Mouse (Mus musculus): Measurements from ENCODE around the gene Tgfbr1. TPM values are rescaled to one million over a fixed set of nuclear protein-coding genes. Genes with fewer than 3 reads are reported as not detected.

Tgfbr1 gene
- polyA plus RNA-seq, 1 experiment from 2014 or later, result 36.8 TPM

GRCm38 (mm10) chr4:47420191-47420590 lies 67.2 kb downstream of the Tgfbr1 start:
- H3K27ac ChIP-seq (ENCODE audit: low read depth, low read length), result no peak overlapping the region
- no peak overlapping the region for H3K4me2 ChIP-seq
- WGBS (ENCODE audit: insufficient replicate concordance), result 40% methylated on average over 7 of the region's 7 CpGs
- H3K27me3 ChIP-seq (ENCODE audit: control insufficient read depth, insufficient read depth, low read length), result no peaks in the 10 kb centered on the region
- no peak overlapping the region for H3K9ac ChIP-seq (ENCODE audit: low read depth, low read length)
- H3K9me3 ChIP-seq (replicated peaks; ENCODE audit: control insufficient read depth, low read length), result no peaks in the 10 kb centered on the region
- peaks cover 2% of the 10 kb centered on the region; the same call in 1 of the 2 replicates for H3K4me1 ChIP-seq (ENCODE audit: control insufficient read depth, insufficient read depth, low read length)
- no peaks in the 10 kb centered on the region for H3K36me3 ChIP-seq (ENCODE audit: control insufficient read depth, insufficient read depth, low read length)
- no peak for ATAC-seq (replicated peaks; ENCODE audit: insufficient number of reproducible peaks, low FRiP score, low TSS enrichment)
- no peak overlapping the region for H3K4me3 ChIP-seq (ENCODE audit: low read depth, low read length)

- Histone ChIP-seq H3K27me3 (ENCODE audit: control insufficient read depth, insufficient read depth, low read length) (no peaks in the 10 kb centered on the region), H3K9ac (ENCODE audit: low read depth, low read length) (no peak overlapping the region), H3K9me3 (replicated peaks; ENCODE audit: control insufficient read depth, low read length) (no peaks in the 10 kb centered on the region), H3K36me3 (ENCODE audit: control insufficient read depth, insufficient read depth, low read length) (no peaks in the 10 kb centered on the region), H3K4me3 (ENCODE audit: low read depth, low read length) (no peak overlapping the region), H3K27ac (ENCODE audit: low read depth, low read length) (no peak overlapping the region), H3K4me1 (ENCODE audit: control insufficient read depth, insufficient read depth, low read length) (peaks cover 2% of the 10 kb centered on the region; the same call in 1 of the 2 replicates), H3K4me2 (no peak overlapping the region)
- 22% methylated on average over 3 of the region's 3 CpGs for WGBS (ENCODE audit: insufficient replicate concordance)
- ATAC-seq (replicated peaks; ENCODE audit: insufficient number of reproducible peaks, low FRiP score, low TSS enrichment), result no peak
Observed at GRCm38 (mm10) chr4:47422194-47422593, 69.2 kb downstream of the Tgfbr1 start.

- no peak overlapping the region for H3K4me2 ChIP-seq
- no peak overlapping the region for H3K27ac ChIP-seq (ENCODE audit: low read depth, low read length)
- H3K36me3 ChIP-seq (ENCODE audit: control insufficient read depth, insufficient read depth, low read length), result no peaks in the 10 kb centered on the region
- no peak overlapping the region for H3K4me3 ChIP-seq (ENCODE audit: low read depth, low read length)
- no peaks in the 10 kb centered on the region for H3K27me3 ChIP-seq (ENCODE audit: control insufficient read depth, insufficient read depth, low read length)
- H3K9me3 ChIP-seq (replicated peaks; ENCODE audit: control insufficient read depth, low read length), result no peaks in the 10 kb centered on the region
- H3K9ac ChIP-seq (ENCODE audit: low read depth, low read length), result no peak overlapping the region
- ATAC-seq (replicated peaks; ENCODE audit: insufficient number of reproducible peaks, low FRiP score, low TSS enrichment), result no peak
- WGBS (ENCODE audit: insufficient replicate concordance), result 68% methylated on average over 3 of the region's 3 CpGs
- H3K4me1 ChIP-seq (ENCODE audit: control insufficient read depth, insufficient read depth, low read length), result peaks cover 2% of the 10 kb centered on the region; the same call in 1 of the 2 replicates
Observed at GRCm38 (mm10) chr4:47422946-47423345, 69.9 kb downstream of the Tgfbr1 start.

GRCm38 (mm10) chr4:47424376-47424775 lies 71.4 kb downstream of the Tgfbr1 start:
- Histone ChIP-seq H3K27me3 (ENCODE audit: control insufficient read depth, insufficient read depth, low read length) (no peaks in the 10 kb centered on the region), H3K4me2 (no peak overlapping the region), H3K9me3 (replicated peaks; ENCODE audit: control insufficient read depth, low read length) (no peaks in the 10 kb centered on the region), H3K4me1 (ENCODE audit: control insufficient read depth, insufficient read depth, low read length) (peaks cover 2% of the 10 kb centered on the region; the same call in 1 of the 2 replicates), H3K9ac (ENCODE audit: low read depth, low read length) (no peak overlapping the region), H3K27ac (ENCODE audit: low read depth, low read length) (no peak overlapping the region), H3K36me3 (ENCODE audit: control insufficient read depth, insufficient read depth, low read length) (no peaks in the 10 kb centered on the region), H3K4me3 (ENCODE audit: low read depth, low read length) (no peak overlapping the region)
- 12% methylated on average over 2 of the region's 2 CpGs for WGBS (ENCODE audit: insufficient replicate concordance)
- no peak for ATAC-seq (replicated peaks; ENCODE audit: insufficient number of reproducible peaks, low FRiP score, low TSS enrichment)

- H3K4me2 ChIP-seq, result no peak overlapping the region
- peaks cover 2% of the 10 kb centered on the region; the same call in 1 of the 2 replicates for H3K4me1 ChIP-seq (ENCODE audit: control insufficient read depth, insufficient read depth, low read length)
- no peak for ATAC-seq (replicated peaks; ENCODE audit: insufficient number of reproducible peaks, low FRiP score, low TSS enrichment)
- WGBS (ENCODE audit: insufficient replicate concordance), result 88% methylated on average over 16 of the region's 16 CpGs
- H3K36me3 ChIP-seq (ENCODE audit: control insufficient read depth, insufficient read depth, low read length), result no peaks in the 10 kb centered on the region
- no peak overlapping the region for H3K4me3 ChIP-seq (ENCODE audit: low read depth, low read length)
- H3K27ac ChIP-seq (ENCODE audit: low read depth, low read length), result no peak overlapping the region
- H3K9ac ChIP-seq (ENCODE audit: low read depth, low read length), result no peak overlapping the region
- H3K9me3 ChIP-seq (replicated peaks; ENCODE audit: control insufficient read depth, low read length), result no peaks in the 10 kb centered on the region
- no peaks in the 10 kb centered on the region for H3K27me3 ChIP-seq (ENCODE audit: control insufficient read depth, insufficient read depth, low read length)
Observed at GRCm38 (mm10) chr4:47425247-47425830, 72.3 kb downstream of the Tgfbr1 start.

GRCm38 (mm10) chr4:47427606-47428005 lies 74.6 kb downstream of the Tgfbr1 start:
- Histone ChIP-seq H3K4me3 (ENCODE audit: low read depth, low read length) (no peak overlapping the region), H3K9me3 (replicated peaks; ENCODE audit: control insufficient read depth, low read length) (no peaks in the 10 kb centered on the region), H3K27me3 (ENCODE audit: control insufficient read depth, insufficient read depth, low read length) (no peaks in the 10 kb centered on the region), H3K36me3 (ENCODE audit: control insufficient read depth, insufficient read depth, low read length) (no peaks in the 10 kb centered on the region), H3K27ac (ENCODE audit: low read depth, low read length) (no peak overlapping the region), H3K9ac (ENCODE audit: low read depth, low read length) (no peak overlapping the region), H3K4me1 (ENCODE audit: control insufficient read depth, insufficient read depth, low read length) (peaks cover 2% of the 10 kb centered on the region; the same call in 1 of the 2 replicates), H3K4me2 (no peak overlapping the region)
- WGBS (ENCODE audit: insufficient replicate concordance), result 54% methylated on average over 3 of the region's 3 CpGs
- ATAC-seq (replicated peaks; ENCODE audit: insufficient number of reproducible peaks, low FRiP score, low TSS enrichment), result no peak

- Histone ChIP-seq H3K4me2 (no peak overlapping the region), H3K9me3 (replicated peaks; ENCODE audit: control insufficient read depth, low read length) (no peaks in the 10 kb centered on the region), H3K27me3 (ENCODE audit: control insufficient read depth, insufficient read depth, low read length) (no peaks in the 10 kb centered on the region), H3K4me3 (ENCODE audit: low read depth, low read length) (no peak overlapping the region), H3K27ac (ENCODE audit: low read depth, low read length) (no peak overlapping the region), H3K9ac (ENCODE audit: low read depth, low read length) (no peak overlapping the region), H3K4me1 (ENCODE audit: control insufficient read depth, insufficient read depth, low read length) (no peaks in the 10 kb centered on the region), H3K36me3 (ENCODE audit: control insufficient read depth, insufficient read depth, low read length) (no peaks in the 10 kb centered on the region)
- 51% methylated on average over 6 of the region's 6 CpGs for WGBS (ENCODE audit: insufficient replicate concordance)
- no peak for ATAC-seq (replicated peaks; ENCODE audit: insufficient number of reproducible peaks, low FRiP score, low TSS enrichment)
Observed at GRCm38 (mm10) chr4:47430557-47430956, 77.5 kb downstream of the Tgfbr1 start.

- 81% methylated on average over 5 of the region's 5 CpGs for WGBS (ENCODE audit: insufficient replicate concordance)
- Histone ChIP-seq H3K36me3 (ENCODE audit: control insufficient read depth, insufficient read depth, low read length) (no peaks in the 10 kb centered on the region), H3K4me2 (no peak overlapping the region), H3K27me3 (ENCODE audit: control insufficient read depth, insufficient read depth, low read length) (no peaks in the 10 kb centered on the region), H3K4me1 (ENCODE audit: control insufficient read depth, insufficient read depth, low read length) (no peaks in the 10 kb centered on the region), H3K4me3 (ENCODE audit: low read depth, low read length) (no peak overlapping the region), H3K27ac (ENCODE audit: low read depth, low read length) (no peak overlapping the region), H3K9ac (ENCODE audit: low read depth, low read length) (no peak overlapping the region), H3K9me3 (replicated peaks; ENCODE audit: control insufficient read depth, low read length) (no peaks in the 10 kb centered on the region)
- no peak for ATAC-seq (replicated peaks; ENCODE audit: insufficient number of reproducible peaks, low FRiP score, low TSS enrichment)
Observed at GRCm38 (mm10) chr4:47431081-47431480, 78.1 kb downstream of the Tgfbr1 start.

- no peaks in the 10 kb centered on the region for H3K36me3 ChIP-seq (ENCODE audit: control insufficient read depth, insufficient read depth, low read length)
- H3K27me3 ChIP-seq (ENCODE audit: control insufficient read depth, insufficient read depth, low read length), result no peaks in the 10 kb centered on the region; the same call in 1 of the 2 replicates
- no peak overlapping the region for H3K4me3 ChIP-seq (ENCODE audit: low read depth, low read length)
- no peak overlapping the region for H3K4me2 ChIP-seq
- 88% methylated on average over 7 of the region's 7 CpGs for WGBS (ENCODE audit: insufficient replicate concordance)
- no peak for ATAC-seq (replicated peaks; ENCODE audit: insufficient number of reproducible peaks, low FRiP score, low TSS enrichment)
- no peaks in the 10 kb centered on the region for H3K9me3 ChIP-seq (replicated peaks; ENCODE audit: control insufficient read depth, low read length)
- H3K4me1 ChIP-seq (ENCODE audit: control insufficient read depth, insufficient read depth, low read length), result 0 out of 2 replicates have a peak, but pooled peaks cover 2% of the 10 kb centered on the region
- H3K9ac ChIP-seq (ENCODE audit: low read depth, low read length), result no peak overlapping the region
- no peak overlapping the region for H3K27ac ChIP-seq (ENCODE audit: low read depth, low read length)
Observed at GRCm38 (mm10) chr4:47432766-47433165, 79.7 kb downstream of the Tgfbr1 start.
